Mouse (Mus musculus) kidney, postnatal 4 days (tissue): ENCODE measurements around the gene Pcnx2.

ENCODE experiments used
- DNase-seq, 2 experiments: peaks; one replicate each; pipeline ENCODE4 v3.0.0; 2021; ENCODE audit warnings: mixed read lengths in 2 of 2

Gene Pcnx2

DNA sequence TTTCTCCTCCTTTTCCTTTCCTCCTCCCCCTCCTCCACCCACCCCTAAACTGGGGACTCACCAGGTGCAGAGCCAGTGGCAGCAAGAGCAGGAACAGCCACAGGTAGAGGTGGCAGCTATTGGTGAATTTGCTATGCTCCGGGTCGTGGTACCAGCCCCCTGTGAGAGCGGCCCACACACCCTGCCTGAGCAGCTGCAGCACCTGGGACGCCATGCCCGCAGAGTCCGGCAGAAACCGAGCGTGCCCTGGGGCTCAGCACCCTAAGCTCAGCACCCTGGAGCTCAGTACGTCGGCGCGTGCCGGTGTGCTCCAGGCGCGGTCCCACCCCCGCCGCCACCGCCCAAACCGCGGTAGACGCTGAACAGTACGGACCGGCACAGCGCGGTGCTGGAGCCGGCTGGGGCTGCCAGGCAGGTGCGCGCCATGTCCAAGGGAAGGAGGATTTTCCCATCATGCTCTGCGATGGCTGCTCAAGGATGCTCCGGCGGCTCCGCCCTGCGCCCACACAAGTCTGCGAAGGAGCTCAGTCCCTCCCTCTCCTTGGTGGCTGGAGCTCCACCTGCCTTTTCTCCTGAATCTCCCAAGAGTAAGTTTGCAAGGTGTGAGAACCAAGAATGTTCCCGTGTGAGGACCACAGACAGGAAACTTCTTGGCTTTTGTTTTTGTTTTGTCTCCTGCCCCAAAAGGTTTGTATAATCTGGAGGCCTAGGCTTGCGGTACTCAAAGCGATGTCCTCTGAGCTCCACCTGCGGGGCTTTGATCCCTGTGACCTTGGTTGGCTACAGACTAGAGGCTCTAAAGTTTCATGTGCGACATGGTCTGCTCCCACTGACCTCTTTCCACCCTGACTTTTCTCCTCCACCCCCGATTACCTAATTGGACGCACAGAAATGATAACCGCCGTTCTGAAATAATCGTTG is at the start of gene Pcnx2:
Gene Pcnx2, minus strand, starts transcription at position 450 of the 921 bp plus-strand sequence.
- DNase-seq: peak in 1 of 2 experiments; percentile 27

DNA sequence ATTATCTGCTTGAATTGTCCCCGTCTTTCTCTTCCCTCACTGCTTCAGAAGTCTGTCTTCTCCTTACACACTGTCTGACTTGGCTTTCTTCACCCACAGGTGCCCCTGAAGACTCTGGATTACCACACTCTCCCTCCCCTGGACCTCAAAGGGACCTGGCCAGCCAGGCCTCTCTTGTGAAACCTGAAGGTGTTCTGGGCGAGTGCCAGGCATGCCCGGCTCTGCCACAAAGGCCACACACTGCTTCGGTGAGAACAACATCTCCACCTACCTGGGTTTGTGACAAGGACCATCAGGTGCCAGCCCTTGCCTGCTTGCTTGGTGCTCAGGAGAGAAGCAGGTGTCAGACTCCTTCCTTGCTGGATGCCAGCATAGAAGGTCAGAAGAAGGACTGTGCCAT is 46.4 kb upstream of the Pcnx2 start:
- DNase-seq: no peak

DNA sequence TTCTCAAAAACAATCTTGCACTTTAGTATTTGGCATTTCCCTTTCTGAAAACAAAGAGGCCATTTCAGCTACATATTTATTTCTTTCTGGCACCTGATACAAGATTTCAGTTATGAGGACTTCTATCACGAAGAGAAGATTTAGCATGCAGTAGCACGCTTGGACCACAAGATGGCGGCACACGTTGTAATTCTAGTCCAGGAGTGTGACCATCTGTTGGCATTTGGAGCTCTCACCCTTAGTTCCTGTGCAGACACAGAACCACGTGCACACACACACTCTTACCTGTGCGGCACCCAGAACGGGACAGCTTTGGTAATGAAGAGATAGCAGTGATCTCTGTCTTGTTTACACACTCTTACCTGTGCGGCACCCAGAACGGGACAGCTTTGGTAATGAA is 37.5 kb upstream of the Pcnx2 start:
- DNase-seq: peak; percentile 82 to 83

DNA sequence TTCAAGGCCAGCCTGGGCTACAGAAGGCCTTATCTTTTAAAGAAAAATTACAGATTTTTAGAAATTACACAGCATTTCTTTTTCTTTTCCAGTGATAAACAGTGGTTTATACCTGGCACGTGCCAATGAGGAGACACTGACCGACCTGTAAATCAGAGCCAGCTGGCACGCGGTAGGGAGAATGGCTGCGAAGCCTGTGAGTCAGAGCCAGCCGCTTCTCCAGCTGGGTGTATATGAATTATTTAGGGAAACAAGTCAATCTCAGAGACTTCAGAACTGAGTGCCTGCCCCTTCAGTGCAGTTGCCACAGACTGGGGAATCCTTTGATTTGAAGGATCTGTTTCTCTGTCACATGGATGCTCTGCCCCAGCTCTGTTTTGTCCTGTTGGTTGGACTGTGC is 33.7 kb upstream of the Pcnx2 start:
- no peak for DNase-seq

DNA sequence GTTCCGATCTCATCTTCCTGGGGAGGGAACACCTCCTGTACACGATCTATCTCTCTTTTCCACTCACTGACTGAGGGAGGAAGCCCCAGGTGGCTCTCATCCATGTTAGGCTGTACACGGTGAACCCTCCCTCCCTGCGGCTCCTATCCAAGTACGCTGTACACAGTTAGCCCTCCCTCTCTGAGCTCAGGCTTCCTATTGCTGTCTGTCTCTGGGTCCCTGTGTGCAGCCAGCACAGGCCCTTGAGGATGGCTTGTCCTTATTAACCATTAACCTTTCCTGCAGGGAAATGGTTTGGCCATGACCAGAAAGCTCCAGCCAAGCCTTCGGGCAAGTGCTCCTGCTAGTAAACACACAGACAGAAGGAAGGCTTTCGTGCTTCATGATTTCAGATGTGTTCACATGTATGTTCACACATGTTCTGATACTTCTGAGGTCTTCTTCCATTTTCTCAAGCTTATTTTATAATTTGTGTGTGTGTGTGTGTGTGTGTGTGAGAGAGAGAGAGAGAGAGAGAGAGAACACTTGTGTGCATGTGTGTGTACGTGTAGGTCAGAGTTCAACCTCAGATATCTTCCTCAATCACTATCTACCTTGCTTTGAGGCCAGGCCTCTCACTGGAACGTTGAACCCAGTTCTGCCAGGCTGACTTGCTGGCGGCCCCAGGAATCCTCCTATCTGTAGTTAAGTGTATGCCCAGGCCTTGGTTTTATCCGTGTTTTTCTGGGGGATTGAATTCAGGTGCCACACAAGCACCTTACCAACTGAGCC is 32.3 kb upstream of the Pcnx2 start:
- DNase-seq: peak in 1 of 2 experiments; percentile 50

DNA sequence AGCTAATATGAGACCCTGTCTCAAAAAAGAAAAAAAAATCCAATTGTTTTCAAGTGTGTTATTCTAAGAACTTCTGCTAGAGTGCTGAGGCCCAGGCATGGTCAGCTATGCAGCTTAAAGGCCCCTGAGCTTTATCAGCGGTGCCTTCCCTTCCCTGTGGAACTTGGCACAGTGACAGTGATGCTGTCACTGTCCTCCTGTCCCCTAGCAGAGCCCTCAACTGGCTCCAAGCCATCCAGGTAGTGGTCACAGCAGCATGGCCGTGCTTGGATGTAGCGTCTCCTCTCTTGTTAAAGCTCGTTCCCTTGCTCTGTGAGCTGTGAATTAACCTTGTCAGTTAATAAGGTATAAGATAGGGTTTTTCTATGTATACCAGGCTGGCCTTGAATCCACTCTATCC is 28.5 kb upstream of the Pcnx2 start:
- DNase-seq: no peak

DNA sequence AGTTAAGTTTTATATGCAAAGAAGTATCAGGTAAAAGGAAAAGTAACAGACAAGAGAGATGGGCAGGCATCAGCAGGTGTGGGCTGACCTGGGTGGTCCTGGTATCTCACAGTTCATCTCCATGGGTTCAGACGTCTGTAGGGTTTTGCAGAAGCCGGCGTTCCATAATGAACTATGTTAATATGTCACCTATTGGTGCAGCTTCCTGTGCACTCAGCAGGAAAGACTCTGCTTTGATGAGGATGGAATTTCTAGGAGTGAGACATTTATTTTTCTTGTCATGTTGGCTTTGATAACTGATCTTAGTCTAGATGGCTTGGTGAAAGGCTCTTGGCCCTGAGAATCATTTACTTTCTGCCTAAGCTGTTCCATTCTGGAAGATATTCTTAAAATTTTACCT is 24.2 kb upstream of the Pcnx2 start:
- peak in 1 of 2 experiments; percentile 47 for DNase-seq

DNA sequence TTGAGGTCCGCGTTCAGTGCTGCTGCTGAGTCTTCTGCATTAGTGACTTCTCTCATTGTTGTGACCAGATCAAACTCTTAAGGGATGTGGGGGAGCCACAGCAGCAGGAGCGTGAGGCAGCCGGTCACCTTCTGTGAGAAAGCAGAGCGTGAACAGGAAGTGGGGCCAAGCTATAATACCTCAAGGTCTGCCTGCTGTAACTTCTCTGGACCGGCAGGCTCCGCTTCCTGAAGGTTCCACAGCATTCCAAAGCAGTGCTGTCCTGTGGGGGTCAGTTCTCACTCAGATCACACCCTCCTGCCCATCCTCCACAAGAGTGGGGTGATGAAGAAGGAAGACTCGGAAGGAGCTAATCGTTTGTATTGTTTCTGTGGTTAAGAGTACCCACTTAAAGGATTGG is 22.6 kb upstream of the Pcnx2 start:
- peak in 1 of 2 experiments; percentile 59 for DNase-seq

DNA sequence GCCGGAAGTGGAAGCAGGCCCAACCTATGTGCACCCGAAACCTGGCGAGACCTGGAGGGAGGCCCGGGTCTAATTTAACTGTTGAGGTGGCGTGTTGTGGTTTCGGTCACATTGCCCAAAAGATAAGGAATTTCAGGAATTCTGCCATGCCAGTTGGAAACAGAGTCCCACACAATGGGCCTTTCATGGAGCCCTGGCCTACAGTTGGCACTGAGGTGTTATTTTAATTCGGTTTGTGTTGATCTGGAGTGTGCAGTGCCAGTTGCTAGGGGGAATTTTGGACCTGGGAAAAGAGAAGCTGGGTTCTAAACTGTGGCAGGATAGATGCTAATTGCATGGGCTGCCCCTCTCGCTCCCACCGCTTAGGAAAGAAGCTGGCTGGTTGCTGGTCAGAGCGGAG is 22.2 kb upstream of the Pcnx2 start:
- DNase-seq: peak in 1 of 2 experiments; percentile 13

DNA sequence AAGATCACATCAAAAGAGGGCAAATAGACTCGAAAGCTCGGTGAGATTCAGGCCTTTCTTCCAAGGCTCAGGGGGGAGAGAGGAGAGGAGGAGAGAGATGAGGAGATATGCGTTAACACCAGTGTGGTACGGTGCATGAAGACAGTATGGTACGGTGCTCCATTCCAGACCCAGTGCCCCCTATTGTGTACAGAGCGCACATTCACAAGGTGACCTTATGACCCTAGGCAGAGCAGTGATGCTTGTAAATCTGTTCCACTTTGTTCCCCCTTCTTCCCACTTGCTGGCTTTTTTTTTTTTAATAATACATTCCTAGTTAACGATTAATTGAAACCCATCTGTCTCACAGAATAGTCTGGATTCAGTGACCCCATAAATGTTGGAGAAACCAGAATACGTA is 21.4 kb upstream of the Pcnx2 start:
- peak in 1 of 2 experiments; percentile 28 for DNase-seq

DNA sequence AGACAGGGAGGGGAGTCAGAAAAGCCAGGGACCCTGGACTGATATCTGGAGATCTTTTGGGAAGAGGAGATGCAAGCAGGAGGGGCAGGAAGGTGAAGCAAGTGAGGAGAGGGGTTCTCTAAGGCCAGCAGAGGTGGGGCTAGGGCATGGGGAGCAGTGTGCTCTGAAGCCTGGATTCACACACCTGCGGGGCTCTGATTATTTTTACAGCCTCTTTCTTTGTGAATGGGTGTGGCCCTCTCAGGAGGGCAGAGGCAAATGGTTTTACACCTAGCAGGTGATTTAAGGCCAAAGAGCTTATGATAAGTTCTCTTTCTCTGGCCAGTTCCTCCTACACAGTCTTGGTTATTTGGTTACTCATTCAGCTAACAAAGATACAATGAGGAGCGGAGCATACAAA is 20.6 kb upstream of the Pcnx2 start:
- DNase-seq: no peak

DNA sequence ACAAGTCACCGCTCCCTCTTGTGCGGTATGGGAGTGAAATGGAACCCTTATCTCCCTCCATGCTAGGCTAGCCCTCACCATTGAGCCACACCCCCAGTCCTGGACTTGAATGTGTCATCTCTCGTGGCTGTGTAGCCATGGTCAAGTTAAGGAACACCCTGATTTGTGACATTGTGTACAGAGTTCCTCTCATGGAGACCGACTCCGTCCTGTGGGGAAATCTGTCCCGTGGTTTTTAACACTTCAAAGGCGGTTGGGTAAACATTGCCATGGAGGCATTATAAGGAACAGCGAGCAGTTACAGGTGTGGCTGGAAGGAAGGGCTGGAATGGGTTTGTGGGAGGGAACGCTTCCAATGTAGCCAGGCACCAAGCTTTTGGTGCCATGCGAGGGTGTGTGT is 18.9 kb upstream of the Pcnx2 start:
- no peak for DNase-seq

DNA sequence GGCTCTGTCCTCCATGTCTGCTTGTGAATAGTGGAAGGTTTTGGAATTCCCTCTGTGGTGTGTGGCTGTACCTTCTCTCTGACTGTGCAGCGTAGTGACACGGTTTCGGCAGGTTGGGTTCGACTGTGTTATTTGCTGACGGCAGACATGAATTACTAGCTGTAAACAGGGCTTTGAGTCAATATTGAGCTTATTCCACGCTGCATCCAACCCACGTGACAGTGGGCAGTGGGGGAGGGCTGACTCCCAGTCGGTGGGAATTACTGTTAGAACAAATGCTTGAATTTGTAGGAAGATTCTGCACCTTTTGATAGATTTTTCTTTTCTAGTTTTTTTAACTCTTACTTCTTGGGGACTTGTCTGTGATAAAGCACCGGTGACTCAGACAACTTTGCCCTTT is 16.3 kb upstream of the Pcnx2 start:
- peak in 1 of 2 experiments; percentile 35 for DNase-seq

DNA sequence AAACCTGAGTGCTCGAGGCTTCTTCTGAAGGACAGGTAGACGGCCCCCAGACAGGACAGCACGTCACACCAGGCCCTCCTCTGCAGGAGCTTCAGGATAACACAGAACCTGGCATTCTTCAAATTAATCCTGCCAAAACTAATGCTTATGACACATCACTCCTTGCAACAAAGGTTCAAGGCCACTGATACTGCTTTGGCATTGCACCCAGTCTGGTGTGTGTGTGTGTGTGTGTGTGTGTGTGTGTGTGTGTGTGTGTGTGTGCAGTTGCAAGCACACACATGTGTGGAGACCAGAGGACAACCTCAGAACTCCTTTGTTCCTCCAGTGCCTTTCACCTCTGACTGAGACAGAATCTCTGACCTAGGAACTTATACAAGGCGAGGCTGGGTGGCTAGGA is 15.1 kb upstream of the Pcnx2 start:
- no peak for DNase-seq

DNA sequence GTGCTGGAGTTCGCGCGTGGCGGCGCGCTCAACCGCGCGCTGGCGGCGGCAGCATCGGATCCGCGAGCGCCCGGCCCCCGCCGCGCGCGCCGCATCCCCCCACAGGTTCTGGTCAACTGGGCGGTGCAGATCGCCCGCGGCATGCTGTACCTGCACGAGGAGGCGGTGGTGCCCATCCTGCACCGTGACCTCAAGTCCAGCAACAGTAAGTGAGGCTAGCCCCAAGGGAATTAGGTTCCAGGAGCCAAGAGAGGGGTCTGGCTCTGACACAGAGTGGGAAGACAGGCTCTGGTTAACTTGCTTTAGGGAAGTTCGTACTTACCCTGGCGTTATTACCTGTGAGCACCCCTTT is 13.1 kb upstream of the Pcnx2 start:
- DNase-seq: peak in 1 of 2 experiments; percentile 65

DNA sequence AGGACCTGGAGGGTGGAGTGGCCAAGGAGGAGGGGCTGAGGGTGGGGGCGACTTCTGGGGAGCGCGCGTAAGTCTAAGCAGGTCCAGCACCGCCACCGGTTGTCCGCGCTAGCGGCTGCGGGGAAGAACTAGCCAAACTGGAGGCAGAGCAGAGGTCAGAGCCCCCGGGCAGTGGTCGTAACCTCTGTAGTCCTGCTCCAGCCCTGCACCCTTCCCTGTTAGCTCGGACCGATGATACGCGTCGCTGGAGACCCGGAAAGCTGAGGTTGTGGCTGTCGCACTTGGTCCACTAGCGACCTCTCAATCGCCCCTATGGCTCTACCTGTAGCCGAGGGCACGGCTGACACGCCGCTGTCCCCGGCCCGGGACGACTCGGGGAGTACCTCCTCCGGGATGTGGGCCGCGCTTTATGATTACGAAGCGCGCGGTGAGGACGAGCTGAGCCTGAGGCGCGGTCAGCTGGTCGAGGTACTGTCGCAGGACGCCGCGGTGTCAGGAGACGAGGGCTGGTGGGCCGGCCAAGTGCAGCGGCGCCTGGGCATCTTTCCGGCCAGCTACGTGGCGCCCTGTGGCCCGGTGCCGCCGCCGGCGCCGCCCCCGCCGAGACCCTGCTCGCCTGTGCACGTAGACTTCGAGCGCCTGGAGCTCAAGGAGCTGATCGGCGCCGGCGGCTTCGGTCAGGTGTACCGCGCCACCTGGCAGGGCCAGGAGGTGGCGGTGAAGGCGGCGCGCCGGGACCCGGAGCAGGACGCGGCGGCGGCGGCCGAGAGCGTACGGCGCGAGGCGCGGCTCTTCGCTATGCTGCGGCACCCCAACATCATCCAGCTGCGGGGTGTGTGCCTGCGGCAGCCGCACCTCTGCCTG is 12.5 kb upstream of the Pcnx2 start, which contains the start of gene Map3k21:
Gene Map3k21, plus strand, starts transcription at position 86 of the 864 bp plus-strand sequence.
- peak; percentile 44 to 75 for DNase-seq

DNA sequence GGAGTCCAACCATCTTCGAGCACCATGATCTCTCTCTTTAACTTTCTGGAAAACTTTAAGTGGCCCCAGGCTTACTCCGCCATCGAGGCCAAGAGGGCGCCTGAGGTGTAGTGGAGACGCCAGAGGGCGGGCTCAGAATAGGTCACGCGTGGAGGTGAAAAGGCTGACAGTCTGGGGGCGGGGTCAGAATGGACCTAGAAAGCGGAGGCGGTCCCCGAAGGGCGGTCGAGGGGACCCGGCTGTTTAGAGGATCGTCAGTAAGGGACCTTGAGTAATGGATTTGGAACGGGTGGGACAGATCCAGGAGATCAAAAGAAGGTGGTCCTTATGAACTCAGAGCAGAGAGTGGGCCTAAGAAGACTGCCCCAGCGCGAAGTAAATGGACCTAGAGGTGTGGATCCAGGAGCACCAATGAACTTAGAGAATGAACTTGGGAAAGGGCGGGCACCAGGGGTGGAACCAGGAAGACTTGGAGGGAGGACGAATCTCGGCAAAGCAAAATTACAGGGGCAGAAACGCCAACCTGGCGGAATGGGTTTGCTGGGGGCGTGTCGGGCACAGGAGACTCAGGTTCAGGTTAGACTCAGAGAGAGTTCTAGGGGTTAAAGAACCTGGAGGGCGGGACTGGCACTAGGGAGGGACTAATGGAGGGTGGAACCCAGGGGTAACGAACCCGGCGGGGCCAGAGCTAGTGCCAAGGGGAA is 11.7 kb upstream of the Pcnx2 start:
- DNase-seq: peak; percentile 81 to 89

DNA sequence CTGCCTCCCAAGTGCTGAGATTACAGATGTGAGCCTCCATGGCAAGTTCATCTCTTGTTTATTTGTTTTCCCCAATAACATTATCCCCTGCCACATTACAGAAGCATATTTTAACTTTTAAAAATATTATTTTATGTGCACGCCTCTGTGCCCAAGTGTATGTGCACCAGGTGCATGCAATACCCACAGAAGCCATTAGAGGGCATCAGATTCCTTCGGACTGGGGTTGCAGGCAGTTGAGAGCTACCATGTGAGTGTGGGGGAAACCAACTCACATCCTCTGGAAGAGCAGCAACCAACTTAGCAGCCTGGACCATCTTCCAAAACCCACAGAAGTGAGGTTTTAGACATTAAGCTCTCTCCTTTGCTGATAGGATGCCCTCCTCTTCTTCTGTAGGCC is 9.2 kb upstream of the Pcnx2 start:
- DNase-seq: no peak

DNA sequence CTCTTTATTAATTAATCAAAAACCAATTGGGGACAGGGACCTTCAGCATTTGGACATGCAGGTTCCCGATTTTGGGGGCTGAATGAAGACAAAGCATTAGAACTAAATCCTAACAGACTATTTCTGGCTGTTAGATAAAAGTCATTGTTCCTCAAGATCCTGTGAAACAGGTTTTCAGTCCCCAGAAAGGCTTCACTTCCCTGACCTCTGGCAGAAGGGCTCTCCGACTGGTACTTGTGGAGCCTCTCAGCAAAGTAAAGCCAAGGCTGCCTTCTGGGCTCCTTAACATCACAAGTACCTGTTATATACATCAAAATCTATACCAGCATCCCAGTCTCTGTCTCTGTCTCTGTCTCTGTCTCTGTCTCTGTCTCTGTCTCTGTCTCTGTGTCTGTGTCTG is 7.2 kb upstream of the Pcnx2 start:
- DNase-seq: no peak

DNA sequence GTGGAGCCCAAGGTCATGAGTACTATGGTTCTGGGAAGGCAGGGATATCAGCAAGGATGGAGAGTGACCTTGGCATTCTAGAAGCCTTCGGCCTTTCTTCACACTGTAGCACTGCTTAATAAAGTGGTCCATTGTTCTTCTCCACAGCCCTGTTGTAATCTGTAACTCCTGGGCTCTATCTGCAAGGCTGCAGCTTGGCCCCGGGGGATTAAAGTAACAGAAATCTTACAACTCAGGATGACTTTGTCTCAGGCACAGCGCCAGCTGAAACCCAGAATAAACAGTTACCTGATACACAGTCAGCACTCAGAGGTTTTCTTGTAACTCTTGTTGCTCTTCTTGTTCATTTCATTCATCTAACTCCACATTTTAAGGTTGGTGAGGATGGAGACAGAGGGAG is 4.4 kb upstream of the Pcnx2 start:
- no peak for DNase-seq

DNA sequence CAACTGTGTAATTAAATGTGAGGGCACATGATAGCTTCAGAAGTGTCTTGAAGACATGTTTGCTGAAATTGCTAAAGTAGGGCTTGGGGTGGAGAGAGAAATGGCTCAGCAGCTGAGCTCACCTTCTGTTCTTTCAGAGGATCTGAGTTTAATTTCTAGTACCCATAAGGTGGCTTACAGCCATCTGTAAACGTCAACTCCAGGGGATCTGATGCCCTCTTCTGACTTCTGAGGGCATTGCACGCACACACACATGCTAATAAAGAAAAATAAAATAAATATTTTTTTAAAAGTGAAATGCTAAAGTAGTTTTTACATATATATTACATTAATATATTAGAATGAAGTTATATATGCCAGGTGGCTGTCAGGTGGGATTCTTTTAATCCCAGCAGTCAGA is 3.0 kb upstream of the Pcnx2 start:
- DNase-seq: no peak

DNA sequence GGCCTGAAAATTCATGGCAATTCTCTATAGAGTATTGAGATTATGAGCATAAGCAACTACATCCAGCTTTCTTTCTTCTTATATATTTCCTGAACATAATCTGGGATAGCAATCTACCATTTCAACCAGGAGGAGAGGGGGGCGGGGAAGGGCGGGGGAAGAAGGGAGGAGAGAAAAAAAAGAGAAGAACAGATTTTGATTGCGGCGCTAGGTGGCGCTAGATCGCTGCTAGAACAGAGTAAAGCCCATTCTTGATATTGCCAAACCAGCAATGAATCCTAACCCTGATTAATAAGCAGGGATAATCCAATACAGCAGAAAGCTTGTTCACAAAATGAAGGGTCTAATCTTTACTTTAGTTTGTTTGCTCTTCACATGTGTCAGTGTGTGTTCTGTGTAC is 782 bp upstream of the Pcnx2 start:
- peak; percentile 80 for DNase-seq
